Mouse (Mus musculus): Measurements from ENCODE around the gene Ssr2.

DNA sequence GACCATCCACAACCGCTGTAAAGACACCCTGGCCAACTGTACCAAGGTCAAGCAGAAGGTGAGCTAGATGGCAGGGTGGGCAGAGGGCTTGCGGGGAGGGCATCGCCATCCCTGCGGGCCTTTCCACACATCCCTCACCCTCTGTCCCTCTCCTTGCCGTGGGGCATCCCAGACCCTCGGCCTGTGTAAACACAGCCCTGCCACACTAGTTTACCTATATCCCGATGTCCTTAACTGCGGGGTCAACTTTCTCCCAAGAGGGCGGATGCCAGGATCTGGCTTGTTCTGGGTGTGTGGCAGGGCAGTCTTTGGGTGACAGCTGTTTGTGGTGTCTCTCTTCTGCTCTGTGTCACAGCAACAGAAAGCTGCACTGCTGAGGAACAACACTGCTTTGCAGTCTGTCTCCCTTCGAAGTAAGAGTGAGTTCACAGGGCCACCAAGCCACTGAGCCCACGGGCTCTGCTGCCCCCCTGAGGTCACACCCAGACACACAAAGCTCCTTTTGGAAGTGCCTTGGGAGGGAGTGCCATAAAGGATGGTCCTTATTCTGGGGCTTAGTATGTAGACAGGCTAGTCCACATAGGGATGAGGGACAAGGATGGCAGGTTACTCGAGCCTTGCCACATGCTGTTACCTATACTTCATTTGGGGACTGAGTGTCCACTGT is 56.4 kb downstream of the Ssr2 start:
- TF ChIP-seq MAX (IDR thresholded peaks at IDR 0.05) = no peak
- TF ChIP-seq CTCF (IDR thresholded peaks at IDR 0.05; ENCODE audit: control insufficient read depth, insufficient read depth, insufficient read length) = no peak
- no peak for TF ChIP-seq CEBPB (IDR thresholded peaks at IDR 0.05; ENCODE audit: low read depth)
